Mouse (Mus musculus): ENCODE data around the gene Mepce.
"Not testable (repeated sequence)": the region's sequence is repeated elsewhere in the genome, so short reads cannot be mapped to it uniquely, and the experiment has no call there.

Mepce gene

GRCm38 (mm10) chr5:137787151-137787928 lies at the start of gene Mepce, which contains the start of gene Zcwpw1:
Gene Mepce (minus strand): TSS chr5:137787655.
Gene Zcwpw1 (plus strand): TSS chr5:137787798.
- DNase-seq (ENCODE audit: low read depth, low spot score): peak; percentile 96

GRCm38 (mm10) chr5:137837110-137837509 lies 49.7 kb upstream of the Mepce start:
- not testable (repeated sequence) for DNase-seq (ENCODE audit: low read depth, low spot score)

- no peak for DNase-seq (ENCODE audit: low read depth, low spot score)
These were observed 49.2 kb upstream of the Mepce start for GRCm38 (mm10) chr5:137836611-137837010.

- not testable (repeated sequence) for DNase-seq (ENCODE audit: low read depth, low spot score)
These were observed 48.6 kb upstream of the Mepce start, which contains the start of gene Pilra for GRCm38 (mm10) chr5:137835966-137836520. Gene Pilra (minus strand): TSS chr5:137836281.

- DNase-seq (ENCODE audit: low read depth, low spot score): no peak
These were observed 46.0 kb upstream of the Mepce start for GRCm38 (mm10) chr5:137833500-137833899.

GRCm38 (mm10) chr5:137831506-137831905 lies 44.1 kb upstream of the Mepce start:
- peak; percentile 20 for DNase-seq (ENCODE audit: low read depth, low spot score)

GRCm38 (mm10) chr5:137831106-137831505 lies 43.7 kb upstream of the Mepce start:
- DNase-seq (ENCODE audit: low read depth, low spot score): no peak

GRCm38 (mm10) chr5:137830238-137830637 lies 42.8 kb upstream of the Mepce start:
- DNase-seq (ENCODE audit: low read depth, low spot score): no peak

- DNase-seq (ENCODE audit: low read depth, low spot score): no peak
These were observed 41.2 kb upstream of the Mepce start for GRCm38 (mm10) chr5:137828694-137829093.

- DNase-seq (ENCODE audit: low read depth, low spot score): no peak
These were observed 39.0 kb upstream of the Mepce start for GRCm38 (mm10) chr5:137826421-137826820.

GRCm38 (mm10) chr5:137825971-137826370 lies 38.5 kb upstream of the Mepce start:
- no peak for DNase-seq (ENCODE audit: low read depth, low spot score)

- DNase-seq (ENCODE audit: low read depth, low spot score): no peak
These were observed 37.6 kb upstream of the Mepce start for GRCm38 (mm10) chr5:137825030-137825429.

GRCm38 (mm10) chr5:137823455-137824045 lies 36.1 kb upstream of the Mepce start:
- no peak for DNase-seq (ENCODE audit: low read depth, low spot score)

GRCm38 (mm10) chr5:137822602-137823001 lies 35.1 kb upstream of the Mepce start:
- peak; percentile 24 for DNase-seq (ENCODE audit: low read depth, low spot score)

- DNase-seq (ENCODE audit: low read depth, low spot score): no peak
These were observed 34.7 kb upstream of the Mepce start for GRCm38 (mm10) chr5:137822126-137822525.

GRCm38 (mm10) chr5:137817466-137818222 lies 30.2 kb upstream of the Mepce start:
- peak; percentile 72 for DNase-seq (ENCODE audit: low read depth, low spot score)

GRCm38 (mm10) chr5:137808316-137808715 lies 20.9 kb upstream of the Mepce start:
- DNase-seq (ENCODE audit: low read depth, low spot score): no peak

- DNase-seq (ENCODE audit: low read depth, low spot score): no peak
These were observed 18.7 kb upstream of the Mepce start for GRCm38 (mm10) chr5:137806158-137806557.

GRCm38 (mm10) chr5:137800917-137801316 lies 13.5 kb upstream of the Mepce start:
- no peak for DNase-seq (ENCODE audit: low read depth, low spot score)

GRCm38 (mm10) chr5:137796606-137797005 lies 9.2 kb upstream of the Mepce start:
- no peak for DNase-seq (ENCODE audit: low read depth, low spot score)

GRCm38 (mm10) chr5:137791553-137791952 lies 4.1 kb upstream of the Mepce start:
- peak; percentile 66 for DNase-seq (ENCODE audit: low read depth, low spot score)
